Mouse (Mus musculus): Measurements from ENCODE around the gene Creld2. TPM values are rescaled to one million over a fixed set of nuclear protein-coding genes. Genes with fewer than 3 reads are reported as not detected.

The Creld2 gene
- total and polyA plus RNA-seq, 3 experiments = 13.6 to 24.7 (median 23.6) TPM

DNA sequence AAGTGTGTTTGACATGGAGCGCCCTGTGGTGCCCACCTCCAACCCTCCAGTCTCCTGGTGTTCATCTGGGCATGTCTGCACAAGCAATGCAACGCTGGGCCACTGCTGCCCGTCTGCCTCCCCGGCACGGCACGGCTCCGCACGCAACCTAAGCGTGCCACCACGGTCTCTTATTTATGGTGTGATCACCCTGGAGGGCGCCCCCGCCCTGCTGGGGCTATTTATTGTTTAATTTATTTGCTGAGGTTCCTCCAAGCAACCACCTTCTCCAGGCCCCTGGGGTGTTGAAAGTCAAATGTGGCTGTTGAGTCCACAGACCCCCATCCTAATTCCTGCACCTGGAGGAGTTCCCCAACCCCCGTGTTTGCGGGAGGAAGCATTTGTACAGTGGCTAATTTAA, 45.6 kb downstream of the Creld2 start:
- Histone ChIP-seq H3K79me2 (replicated peaks; ENCODE audit: control insufficient read depth, insufficient read depth, low read length) (no peaks in the 10 kb centered on the region), H3K4me1 (ENCODE audit: control insufficient read depth, insufficient read depth, low read length) (peaks cover 32% of the 10 kb centered on the region), H3K36me3 (ENCODE audit: control insufficient read depth, insufficient read depth, low read length) (peaks cover 16% of the 10 kb centered on the region), H3K9ac (ENCODE audit: low read depth, low read length) (peak overlapping the region; percentile 98), H3K4me3 (peak overlapping the region; percentile 95), H3K27ac (peak overlapping the region; percentile 98), H3K27me3 (ENCODE audit: control insufficient read depth, insufficient read depth, low read length) (no peaks in the 10 kb centered on the region)
- TF ChIP-seq EP300 (IDR thresholded peaks at IDR 0.05; ENCODE audit: insufficient read depth, low read depth, low read length) (peak; percentile 4; the same call in 1 of the 2 replicates), CTCF (IDR thresholded peaks at IDR 0.05) (no peak)
- WGBS = 54% methylated on average over 14 of the region's 14 CpGs
- DNase-seq = no peak
- intact Hi-C loops (cut with DNase I) = loop anchor here (10.0 kb wide), 1 partner anchor 610 kb away; the partner anchor contains the start of gene Arsa

- intact Hi-C loops (cut with DNase I) = loop anchor here (10.0 kb wide), 1 partner anchor 609 kb away; the partner anchor contains the start of gene Arsa
- WGBS = 39% methylated on average over 4 of the region's 4 CpGs
- TF ChIP-seq CTCF (IDR thresholded peaks at IDR 0.05) (no peak), EP300 (IDR thresholded peaks at IDR 0.05; ENCODE audit: insufficient read depth, low read depth, low read length) (peak; percentile 59; the same call in 1 of the 2 replicates), POLR2A (IDR thresholded peaks at IDR 0.05; ENCODE audit: insufficient read depth, low read depth, low read length) (0 out of 2 replicates have a peak, but pooled peaks have one; percentile 7)
- Histone ChIP-seq H3K9ac (ENCODE audit: low read depth, low read length) (peak overlapping the region; percentile 39), H3K27me3 (ENCODE audit: control insufficient read depth, insufficient read depth, low read length) (no peaks in the 10 kb centered on the region), H3K4me1 (ENCODE audit: control insufficient read depth, insufficient read depth, low read length) (peaks cover 39% of the 10 kb centered on the region), H3K27ac (peak overlapping the region; percentile 98), H3K79me2 (replicated peaks; ENCODE audit: control insufficient read depth, insufficient read depth, low read length) (no peaks in the 10 kb centered on the region), H3K36me3 (ENCODE audit: control insufficient read depth, insufficient read depth, low read length) (peaks cover 16% of the 10 kb centered on the region), H3K4me3 (peak overlapping the region; percentile 95)
- DNase-seq = peak in 1 of 2 experiments; percentile 42
These were observed 46.6 kb downstream of the Creld2 start for GRCm38 (mm10) chr15:88865888-88866695.

DNA sequence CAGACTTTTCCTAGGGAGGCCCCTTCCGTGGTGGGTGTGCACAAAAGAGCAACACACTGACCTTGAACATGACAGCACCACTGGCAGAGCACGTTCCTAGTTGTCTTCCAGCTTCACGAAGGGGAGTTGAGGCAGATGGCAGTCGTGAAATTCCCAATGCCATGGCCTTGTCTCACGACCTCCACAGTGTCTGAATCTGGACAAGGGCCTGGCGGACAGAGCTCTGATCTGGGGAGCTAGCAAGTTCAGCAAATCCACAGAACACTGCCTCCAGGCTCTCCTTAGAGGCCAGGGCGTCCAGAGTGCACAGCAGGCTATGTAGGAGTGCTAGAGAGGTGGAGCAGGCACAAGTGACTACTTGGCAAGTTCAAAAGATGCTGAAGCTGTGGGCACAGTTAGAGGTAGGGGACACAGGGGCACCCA, 47.5 kb downstream of the Creld2 start:
- peaks cover 34% of the 10 kb centered on the region for H3K4me1 ChIP-seq (ENCODE audit: control insufficient read depth, insufficient read depth, low read length)
- peak overlapping the region; percentile 98 for H3K27ac ChIP-seq
- intact Hi-C loops (cut with DNase I) = loop anchor here (10.0 kb wide), 1 partner anchor 608 kb away; the partner anchor contains the start of gene Arsa
- WGBS = 15% methylated on average over 7 of the region's 7 CpGs
- peak overlapping the region; percentile 46 for H3K9ac ChIP-seq (ENCODE audit: low read depth, low read length)
- no peaks in the 10 kb centered on the region for H3K27me3 ChIP-seq (ENCODE audit: control insufficient read depth, insufficient read depth, low read length)
- no peaks in the 10 kb centered on the region for H3K79me2 ChIP-seq (replicated peaks; ENCODE audit: control insufficient read depth, insufficient read depth, low read length)
- TF ChIP-seq EP300 (IDR thresholded peaks at IDR 0.05; ENCODE audit: insufficient read depth, low read depth, low read length) (peak; percentile 22; the same call in 1 of the 2 replicates), CTCF (IDR thresholded peaks at IDR 0.05) (no peak)
- peaks cover 16% of the 10 kb centered on the region for H3K36me3 ChIP-seq (ENCODE audit: control insufficient read depth, insufficient read depth, low read length)
- peak overlapping the region; percentile 95 for H3K4me3 ChIP-seq
- DNase-seq = no peak

DNA sequence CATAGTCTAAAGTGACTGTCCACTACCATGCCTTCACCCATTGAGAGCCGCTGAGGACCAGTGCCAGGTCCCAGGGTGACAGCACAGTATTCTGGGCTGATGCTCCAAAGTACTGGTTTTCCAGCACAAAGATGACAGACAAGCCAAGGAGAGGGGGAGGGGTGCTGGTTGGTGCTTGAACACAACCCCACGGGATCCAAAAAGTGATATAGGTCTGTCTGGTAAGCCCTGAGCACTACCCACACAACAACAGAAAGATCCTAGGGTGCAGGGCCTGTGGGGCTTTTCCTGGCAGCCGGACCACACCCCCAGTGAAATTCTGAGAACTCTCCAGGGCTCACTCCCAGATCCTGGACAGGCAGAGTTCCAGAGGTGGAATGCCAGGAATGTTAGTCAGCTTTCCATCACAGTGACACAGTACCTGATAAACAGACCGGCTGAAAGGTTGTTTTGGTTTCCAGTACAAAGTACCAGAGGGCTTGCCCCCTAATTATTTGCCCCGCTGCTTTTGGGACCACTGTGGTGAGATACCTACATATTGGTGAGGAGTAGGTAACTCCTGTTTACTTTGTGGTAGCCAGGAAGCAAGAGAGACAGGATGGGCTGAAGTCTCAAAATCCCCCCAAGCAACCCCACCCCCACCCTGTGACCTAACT, 48.0 kb downstream of the Creld2 start:
- DNase-seq = peak; percentile 81 to 87
- 6% methylated on average over 5 of the region's 5 CpGs for WGBS
- Histone ChIP-seq H3K27ac (peak overlapping the region; percentile 98), H3K4me3 (peak overlapping the region; percentile 95; the same call in 1 of the 2 replicates), H3K36me3 (ENCODE audit: control insufficient read depth, insufficient read depth, low read length) (peaks cover 16% of the 10 kb centered on the region), H3K4me1 (ENCODE audit: control insufficient read depth, insufficient read depth, low read length) (peaks cover 34% of the 10 kb centered on the region), H3K27me3 (ENCODE audit: control insufficient read depth, insufficient read depth, low read length) (no peaks in the 10 kb centered on the region), H3K9ac (ENCODE audit: low read depth, low read length) (peak overlapping the region; percentile 46), H3K79me2 (replicated peaks; ENCODE audit: control insufficient read depth, insufficient read depth, low read length) (no peaks in the 10 kb centered on the region)
- no peak for TF ChIP-seq CTCF (IDR thresholded peaks at IDR 0.05)
- peak; percentile 34 for TF ChIP-seq EP300 (IDR thresholded peaks at IDR 0.05; ENCODE audit: insufficient read depth, low read depth, low read length)
- TF ChIP-seq POLR2A (IDR thresholded peaks at IDR 0.05; ENCODE audit: insufficient read depth, low read depth, low read length) = 0 out of 2 replicates have a peak, but pooled peaks have one; percentile 35
- intact Hi-C loops (cut with DNase I) = loop anchor here (10.0 kb wide), 1 partner anchor 607 kb away; the partner anchor contains the start of gene Arsa

GRCm38 (mm10) chr15:88868024-88868742, 48.7 kb downstream of the Creld2 start:
- Histone ChIP-seq H3K4me3 (no peak overlapping the region), H3K9ac (ENCODE audit: low read depth, low read length) (no peak overlapping the region), H3K79me2 (replicated peaks; ENCODE audit: control insufficient read depth, insufficient read depth, low read length) (no peaks in the 10 kb centered on the region), H3K27ac (peak overlapping the region; percentile 98), H3K36me3 (ENCODE audit: control insufficient read depth, insufficient read depth, low read length) (peaks cover 16% of the 10 kb centered on the region), H3K4me1 (ENCODE audit: control insufficient read depth, insufficient read depth, low read length) (peaks cover 34% of the 10 kb centered on the region), H3K27me3 (ENCODE audit: control insufficient read depth, insufficient read depth, low read length) (no peaks in the 10 kb centered on the region)
- DNase-seq = peak; percentile 72 to 79
- 37% methylated on average over 6 of the region's 6 CpGs for WGBS
- intact Hi-C loops (cut with DNase I) = loop anchor here (10.0 kb wide), 1 partner anchor 607 kb away; the partner anchor contains the start of gene Arsa
- TF ChIP-seq EP300 (IDR thresholded peaks at IDR 0.05; ENCODE audit: insufficient read depth, low read depth, low read length) (peak; percentile 93), CTCF (IDR thresholded peaks at IDR 0.05) (no peak), POLR2A (IDR thresholded peaks at IDR 0.05; ENCODE audit: insufficient read depth, low read depth, low read length) (peak; percentile 59)
